Mouse (Mus musculus): ENCODE results near the gene Pmel.

Gene Pmel

GRCm38 (mm10) chr10:128748252-128748864, 44.4 kb downstream of the Pmel start:
- in situ Hi-C loops (cut with MboI, MseI): no loop called here

Measured in T-helper 17 cell (primary cell).